Mouse (Mus musculus) thymus, postnatal 10 days (tissue): ENCODE data around the gene Scube2.

Experiments
- DNase-seq, 2 experiments: peaks; one replicate each; pipeline ENCODE4 v3.0.0; 2021; ENCODE audit warnings: low spot score in 2 of 2

Scube2 gene

GRCm38 (mm10) chr7:109799168-109799567 lies 66.3 kb downstream of the Scube2 start:
- no peak for DNase-seq

DNA sequence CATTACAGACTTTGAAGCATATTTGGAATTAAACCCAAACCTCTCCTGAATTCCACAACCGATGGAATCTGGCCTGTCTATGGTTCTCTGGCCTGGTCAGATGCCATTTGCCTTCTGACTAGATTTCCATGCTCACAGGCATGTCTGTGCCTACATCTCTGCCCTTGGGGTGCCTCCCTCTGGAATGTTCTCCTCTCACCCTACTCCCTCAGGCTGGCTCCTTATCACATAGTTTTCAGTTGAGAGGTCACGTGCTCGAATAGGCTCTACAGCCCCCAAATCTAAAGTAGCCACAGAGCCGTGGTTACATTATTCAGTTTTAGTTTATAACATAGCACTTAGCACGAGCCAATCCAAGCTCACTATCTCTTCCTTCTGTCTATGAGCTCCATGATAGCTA lies 69.9 kb downstream of the Scube2 start:
- DNase-seq: no peak

- no peak for DNase-seq
Observed at GRCm38 (mm10) chr7:109794556-109794955, 70.9 kb downstream of the Scube2 start.

DNA sequence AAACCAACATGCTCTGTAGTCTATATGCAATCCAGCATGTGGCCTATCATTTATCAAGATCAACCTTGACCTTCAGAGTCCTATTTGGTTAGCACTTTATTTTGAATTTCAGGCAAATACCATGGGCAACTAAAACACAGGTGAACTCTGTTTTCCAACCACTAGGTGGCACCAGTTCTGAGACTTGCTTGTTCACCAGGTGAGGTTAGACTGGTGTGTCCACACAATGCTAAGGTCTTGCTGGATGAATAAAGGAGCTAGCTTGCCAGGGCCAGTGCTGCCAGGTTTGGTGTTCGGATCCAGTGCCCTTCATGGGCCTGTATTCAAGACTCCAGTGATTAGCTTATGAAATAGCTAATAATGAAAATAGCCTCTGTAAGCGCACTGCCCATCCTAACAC lies 72.7 kb downstream of the Scube2 start:
- peak in 1 of 2 experiments; percentile 54 for DNase-seq

DNA sequence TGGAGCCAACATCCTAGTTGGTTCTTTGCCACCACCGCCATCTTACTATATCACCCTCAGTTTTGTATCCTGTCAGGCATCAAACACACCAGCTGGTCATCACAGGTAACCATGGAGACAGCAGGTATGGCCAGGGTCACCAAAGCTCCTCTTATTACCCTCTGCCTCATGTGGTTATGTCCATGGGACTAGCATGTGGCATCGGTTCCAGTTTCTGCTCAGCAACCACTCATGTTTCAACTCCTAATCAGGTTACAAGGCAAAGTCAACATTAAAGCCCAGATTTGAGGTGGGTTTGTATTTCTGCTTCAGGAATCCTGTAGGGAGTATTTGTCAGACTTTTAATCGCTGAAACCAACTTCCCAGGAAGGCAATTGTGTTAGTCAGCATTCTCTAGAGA lies 74.7 kb downstream of the Scube2 start:
- DNase-seq: no peak

GRCm38 (mm10) chr7:109787860-109788259 lies 77.6 kb downstream of the Scube2 start:
- DNase-seq: no peak

DNA sequence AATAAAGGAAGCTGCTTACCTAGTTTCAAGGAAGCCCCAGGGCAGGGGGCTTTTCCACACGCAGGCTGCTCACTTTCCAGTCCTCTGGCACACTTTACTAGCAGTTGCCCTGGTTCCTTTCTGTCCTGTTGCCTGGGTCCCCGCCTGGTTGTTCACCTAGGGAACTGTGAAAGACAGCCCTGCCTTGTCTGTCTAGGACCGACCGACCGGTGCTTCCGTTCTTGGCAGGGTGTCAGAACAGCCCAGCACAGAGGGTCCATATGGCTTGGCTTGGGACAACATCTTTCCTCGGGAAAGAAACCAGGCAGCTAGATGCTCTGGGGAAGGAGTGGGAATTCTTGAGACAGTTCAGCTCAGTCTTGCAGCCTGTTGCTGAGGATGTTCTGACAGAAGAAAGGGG lies 82.2 kb downstream of the Scube2 start:
- no peak for DNase-seq

- peak; percentile 43 to 64 for DNase-seq
Observed at GRCm38 (mm10) chr7:109781470-109782203, 83.8 kb downstream of the Scube2 start, which contains the start of gene Nrip3. Gene Nrip3 (minus strand): TSS chr7:109782025.

DNA sequence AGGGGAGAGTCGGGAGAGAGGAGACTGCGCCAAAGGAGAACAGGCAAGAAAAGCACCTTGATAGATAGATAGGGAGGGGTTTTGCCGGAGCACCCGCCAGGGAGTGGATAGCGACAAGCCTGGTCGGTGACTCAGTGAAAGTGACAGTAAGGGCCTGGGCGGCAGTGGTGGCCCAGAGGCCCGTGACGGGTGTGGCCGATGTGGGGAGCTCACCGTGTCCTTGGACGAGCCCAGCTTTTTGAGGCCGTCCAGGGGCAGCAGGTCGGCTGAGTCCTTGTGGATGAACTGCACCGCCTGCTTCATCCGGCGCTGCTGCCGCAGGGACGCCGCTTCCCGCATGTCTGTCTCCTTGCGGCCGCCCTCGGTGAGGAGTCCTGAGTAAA lies 84.4 kb downstream of the Scube2 start:
- DNase-seq: no peak

GRCm38 (mm10) chr7:109772251-109772650 lies 93.2 kb downstream of the Scube2 start:
- DNase-seq: no peak

- no peak for DNase-seq
Observed at GRCm38 (mm10) chr7:109768699-109769383, 96.6 kb downstream of the Scube2 start.

- DNase-seq: no peak
Observed at GRCm38 (mm10) chr7:109767575-109768350, 97.7 kb downstream of the Scube2 start.

DNA sequence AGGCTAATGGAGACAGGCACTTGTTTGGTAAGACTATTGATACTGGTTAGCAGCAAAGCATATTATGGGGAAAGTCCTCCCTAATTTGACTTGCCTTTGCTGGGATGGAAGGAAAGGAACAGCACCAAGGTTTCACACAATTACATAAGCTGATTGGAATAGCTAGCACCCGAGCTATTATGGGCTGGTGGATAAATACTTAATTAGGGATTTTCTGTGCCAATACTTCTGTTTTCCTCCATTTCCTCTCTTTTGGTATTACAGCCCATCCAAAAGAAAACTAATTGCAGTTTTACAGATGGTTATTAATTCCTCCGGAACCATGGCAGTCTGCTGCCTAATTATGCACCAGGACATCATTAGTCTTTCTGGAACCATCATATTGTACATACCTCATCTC lies 101.5 kb downstream of the Scube2 start:
- DNase-seq: no peak

GRCm38 (mm10) chr7:109756291-109756690 lies 109.2 kb downstream of the Scube2 start:
- no peak for DNase-seq

DNA sequence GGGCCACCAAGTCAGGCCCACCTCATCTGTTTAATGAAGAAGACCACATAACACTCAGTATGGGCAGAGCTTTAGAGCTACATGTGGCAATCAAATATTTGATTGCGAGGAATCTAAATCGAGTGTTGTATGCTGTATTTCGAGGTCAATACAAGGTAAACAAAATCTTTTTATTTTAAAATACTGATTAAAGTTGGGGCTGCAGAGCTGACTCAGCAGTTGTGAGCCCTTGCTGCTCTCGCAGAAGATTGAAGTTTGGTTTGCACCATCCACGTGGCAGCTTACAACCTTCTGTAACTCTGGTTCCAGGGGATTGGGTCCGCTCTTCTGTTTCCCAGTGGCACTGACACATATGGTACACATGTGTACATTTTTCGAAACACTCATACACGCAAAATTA lies 111.4 kb downstream of the Scube2 start:
- DNase-seq: no peak

- DNase-seq: peak; percentile 67 to 79
Observed at GRCm38 (mm10) chr7:109752008-109752925, 113.2 kb downstream of the Scube2 start, which contains the start of gene Tmem9b. Gene Tmem9b (minus strand): TSS chr7:109752875.

GRCm38 (mm10) chr7:109751427-109752007 lies 114.0 kb downstream of the Scube2 start:
- DNase-seq: peak in 1 of 2 experiments; percentile 4
